Mouse (Mus musculus): ENCODE measurements around the gene Nvl.

Gene Nvl

GRCm38 (mm10) chr1:181068344-181068743, 75.7 kb downstream of the Nvl start:
- DNase-seq (ENCODE audit: low spot score): no peak

DNA sequence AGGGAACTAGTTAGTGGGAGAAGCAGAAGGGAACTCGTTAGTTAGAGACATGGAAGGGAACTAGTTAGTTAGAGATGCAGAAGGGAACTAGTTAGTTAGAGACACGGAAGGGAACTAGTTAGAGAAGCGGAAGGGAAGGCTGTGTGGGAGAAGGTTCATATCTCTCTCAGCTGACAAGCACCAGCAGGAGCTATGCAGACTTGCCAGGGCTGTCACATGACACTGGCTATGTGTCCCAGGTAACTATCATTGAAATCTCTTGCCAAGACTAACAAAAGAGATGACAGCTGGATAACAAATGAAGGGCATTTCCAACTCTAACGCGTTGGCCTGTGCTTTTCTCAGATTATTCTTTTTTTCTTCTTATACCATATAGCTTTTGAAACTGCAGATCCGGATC, 79.4 kb downstream of the Nvl start:
- no peak for DNase-seq (ENCODE audit: low spot score)

- no peak for DNase-seq (ENCODE audit: low spot score)
Observed at GRCm38 (mm10) chr1:181063991-181064390, 80.0 kb downstream of the Nvl start.

- DNase-seq (ENCODE audit: low spot score): no peak
Observed at GRCm38 (mm10) chr1:181061784-181062485, 82.1 kb downstream of the Nvl start.

GRCm38 (mm10) chr1:181052898-181053297, 91.1 kb downstream of the Nvl start:
- no peak for DNase-seq (ENCODE audit: low spot score)

DNA sequence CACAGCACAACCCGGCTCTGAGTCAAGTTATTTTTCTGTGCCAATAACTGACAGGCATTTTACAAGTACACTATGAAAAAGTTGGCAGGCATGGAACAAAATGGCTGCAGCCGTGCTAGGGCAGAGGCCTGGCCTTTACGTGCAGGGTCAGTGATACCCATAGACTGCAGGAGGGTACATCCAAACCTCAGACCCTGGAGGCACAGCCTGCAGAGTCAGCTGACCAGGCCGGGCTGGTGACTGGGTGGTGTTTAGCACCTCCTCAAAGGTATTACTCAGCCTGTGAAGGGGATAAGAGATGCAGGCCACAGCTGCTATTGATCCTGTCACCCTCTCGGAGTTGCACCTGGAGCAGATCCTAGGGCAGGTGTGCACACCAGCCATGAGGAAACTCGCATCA, 93.1 kb downstream of the Nvl start, which contains the start of gene 9130409I23Rik:
9130409I23Rik (plus strand) TSS at position 301 of the 400 bp plus-strand sequence.
- no peak for DNase-seq (ENCODE audit: low spot score)

- no peak for DNase-seq (ENCODE audit: low spot score)
Observed at GRCm38 (mm10) chr1:181049328-181049842, 94.6 kb downstream of the Nvl start.

- DNase-seq (ENCODE audit: low spot score): no peak
Observed at GRCm38 (mm10) chr1:181047520-181047919, 96.5 kb downstream of the Nvl start.

GRCm38 (mm10) chr1:181039652-181040051, 104.4 kb downstream of the Nvl start:
- DNase-seq (ENCODE audit: low spot score): peak; percentile 57

DNA sequence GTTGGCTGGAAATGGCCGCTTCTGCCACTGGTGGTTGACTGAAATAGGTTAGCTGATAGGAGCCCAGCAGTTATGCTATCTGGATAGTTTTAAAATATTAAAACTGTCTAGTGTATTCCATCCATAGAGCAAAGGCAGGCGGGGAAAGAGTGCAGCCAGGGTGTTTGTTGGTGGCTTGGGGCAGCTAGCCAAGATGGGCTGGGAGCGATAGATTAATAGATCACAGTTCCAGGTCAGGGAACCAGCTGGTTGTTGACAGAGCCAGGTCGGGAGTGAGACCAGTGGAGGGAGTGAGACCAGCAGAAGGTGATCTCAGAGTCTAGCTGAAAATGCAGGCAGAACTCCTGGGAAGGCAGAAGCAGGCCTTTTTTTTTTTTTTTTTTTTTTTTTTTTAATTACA, 106.4 kb downstream of the Nvl start:
- DNase-seq (ENCODE audit: low spot score): no peak
